Mouse (Mus musculus) hindbrain, embryonic 16.5 days (tissue): ENCODE measurements around the gene Lrrc4. TPM values are rescaled to one million over a fixed set of nuclear protein-coding genes. Genes with fewer than 3 reads are reported as not detected.

Experiments
- ATAC-seq: fragments of 200-750 bp; cut with Nextera tagmentation; 2 replicates; pipeline ENCODE4 v1.8.0; 2017; ENCODE audit warnings: moderate TSS enrichment, moderate library complexity
- H3K27ac ChIP-seq: fragments of 300-500 bp; sonication (generic); 2 replicates; pipeline ENCODE4 v1.5.1; 2014; ENCODE audit warnings: low read depth, mild to moderate bottlenecking, control low read depth, low read length, moderate library complexity
- H3K27me3 ChIP-seq: fragments of 300-500 bp; sonication (generic); replicated peaks from 2 replicates; pipeline ENCODE4 v1.6.1; 2014; ENCODE audit warnings: low read length; ENCODE audit not compliant: control insufficient read depth, insufficient read depth
- H3K36me3 ChIP-seq: fragments of 300-500 bp; sonication (generic); 2 replicates; pipeline ENCODE4 v1.6.1; 2014; ENCODE audit warnings: mild to moderate bottlenecking, low read length, moderate library complexity, mixed read lengths; ENCODE audit not compliant: control insufficient read depth, insufficient read depth
- H3K4me1 ChIP-seq: fragments of 300-500 bp; sonication (generic); 2 replicates; pipeline ENCODE4 v1.6.1; 2014; ENCODE audit warnings: low read depth, low read length; ENCODE audit not compliant: control insufficient read depth, insufficient read depth
- H3K4me2 ChIP-seq: fragments of 300-500 bp; sonication (generic); 2 replicates; pipeline ENCODE4 v1.6.1; 2014; ENCODE audit warnings: mild to moderate bottlenecking, low read length, control low read depth, moderate library complexity
- H3K4me3 ChIP-seq: fragments of 300-500 bp; sonication (generic); 2 replicates; pipeline ENCODE4 v1.5.1; 2014; ENCODE audit warnings: mild to moderate bottlenecking, low read length, control low read depth, moderate library complexity
- H3K9ac ChIP-seq: fragments of 300-500 bp; sonication (generic); 2 replicates; pipeline ENCODE4 v1.6.1; 2014; ENCODE audit warnings: low read depth, mild to moderate bottlenecking, control low read depth, low read length, moderate library complexity
- H3K9me3 ChIP-seq: fragments of 300-500 bp; sonication (generic); 2 replicates; pipeline ENCODE4 v1.6.1; 2014; ENCODE audit warnings: mild to moderate bottlenecking, low read length, moderate library complexity; ENCODE audit not compliant: control insufficient read depth
- WGBS: fragments of 180-500 bp; shearing (Covaris S2); extraction: QIAGEN DNeasy Blood & Tissue Kit; methylation state at CpG from one replicate; pipeline ENCODE4 v1.1.7; 2014; 5-methylcytosine and 5-hydroxymethylcytosine counted together
- polyA plus RNA-seq: library from polyadenylated mRNA; unstranded; fragments of >200 nt; fragmentation: Nextera tagmentation; extraction: Ambion mirVana; gene quantifications from 2 replicates; pipeline ENCODE4 v1.2.1, GENCODE M21; 2015

Gene Lrrc4
- polyA plus RNA-seq, 1 experiment from 2014 or later = 7.2 TPM

- no peaks in the 10 kb centered on the region for H3K36me3 ChIP-seq
- peak overlapping the region; percentile 69 for H3K4me2 ChIP-seq
- under 1% methylated on average over 49 of the region's 58 CpGs for WGBS
- peak overlapping the region; percentile 80 for H3K4me3 ChIP-seq
- H3K9me3 ChIP-seq = no peaks in the 10 kb centered on the region
- ATAC-seq = peak; percentile 81
- no peaks in the 10 kb centered on the region for H3K27me3 ChIP-seq
- peak overlapping the region; percentile 98 for H3K9ac ChIP-seq
- H3K27ac ChIP-seq = peak overlapping the region; percentile 97
- H3K4me1 ChIP-seq = peaks cover 35% of the 10 kb centered on the region
These were observed 1.3 kb upstream of the Lrrc4 start for GRCm38 (mm10) chr6:28832751-28833291.

GRCm38 (mm10) chr6:28831854-28832750 is 555 bp upstream of the Lrrc4 start:
- peak overlapping the region; percentile 97 for H3K27ac ChIP-seq
- peak overlapping the region; percentile 69 for H3K4me2 ChIP-seq
- peaks cover 42% of the 10 kb centered on the region for H3K4me1 ChIP-seq
- ATAC-seq = peak; percentile 46
- H3K36me3 ChIP-seq = no peaks in the 10 kb centered on the region
- no peaks in the 10 kb centered on the region for H3K9me3 ChIP-seq
- H3K4me3 ChIP-seq = peak overlapping the region; percentile 80
- no peaks in the 10 kb centered on the region for H3K27me3 ChIP-seq
- WGBS = under 1% methylated on average over 35 of the region's 82 CpGs
- H3K9ac ChIP-seq = peak overlapping the region; percentile 98

GRCm38 (mm10) chr6:28830306-28830705 is 1.2 kb downstream of the Lrrc4 start:
- H3K9me3 ChIP-seq = no peaks in the 10 kb centered on the region
- no peaks in the 10 kb centered on the region for H3K27me3 ChIP-seq
- WGBS = 79% methylated on average over 12 of the region's 12 CpGs
- no peak overlapping the region for H3K27ac ChIP-seq
- H3K36me3 ChIP-seq = no peaks in the 10 kb centered on the region
- H3K4me3 ChIP-seq = peak overlapping the region; percentile 80
- peaks cover 57% of the 10 kb centered on the region for H3K4me1 ChIP-seq
- ATAC-seq = no peak
- H3K9ac ChIP-seq = no peak overlapping the region
- peak overlapping the region; percentile 69 for H3K4me2 ChIP-seq

GRCm38 (mm10) chr6:28828593-28828992 is 3.0 kb downstream of the Lrrc4 start:
- Histone ChIP-seq H3K9ac (peak overlapping the region; percentile 55), H3K4me2 (peak overlapping the region; percentile 69), H3K4me1 (peaks cover 51% of the 10 kb centered on the region), H3K27me3 (no peaks in the 10 kb centered on the region), H3K27ac (peak overlapping the region; percentile 26; the same call in 1 of the 2 replicates), H3K36me3 (no peaks in the 10 kb centered on the region), H3K9me3 (no peaks in the 10 kb centered on the region), H3K4me3 (peak overlapping the region; percentile 46)
- no peak for ATAC-seq
- WGBS = 13% methylated on average over 6 of the region's 6 CpGs

- peaks cover 51% of the 10 kb centered on the region for H3K4me1 ChIP-seq
- H3K27ac ChIP-seq = peak overlapping the region; percentile 21
- H3K36me3 ChIP-seq = no peaks in the 10 kb centered on the region
- H3K9ac ChIP-seq = peak overlapping the region; percentile 58
- peak overlapping the region; percentile 69 for H3K4me2 ChIP-seq
- no peaks in the 10 kb centered on the region for H3K9me3 ChIP-seq
- 12% methylated on average over 3 of the region's 3 CpGs for WGBS
- no peak for ATAC-seq
- no peaks in the 10 kb centered on the region for H3K27me3 ChIP-seq
- H3K4me3 ChIP-seq = peak overlapping the region; percentile 46
These were observed 4.0 kb downstream of the Lrrc4 start for GRCm38 (mm10) chr6:28827565-28827964.

GRCm38 (mm10) chr6:28826689-28827389 is 4.7 kb downstream of the Lrrc4 start:
- Histone ChIP-seq H3K27me3 (no peaks in the 10 kb centered on the region), H3K4me3 (peak overlapping the region; percentile 46), H3K4me1 (peaks cover 51% of the 10 kb centered on the region), H3K27ac (peak overlapping the region; percentile 31), H3K4me2 (peak overlapping the region; percentile 69), H3K36me3 (no peaks in the 10 kb centered on the region), H3K9ac (peak overlapping the region; percentile 58), H3K9me3 (no peaks in the 10 kb centered on the region)
- 43% methylated on average over 9 of the region's 9 CpGs for whole genome bisulfite sequencing
- ATAC-seq = no peak

- Histone ChIP-seq H3K4me3 (no peak overlapping the region), H3K9me3 (no peaks in the 10 kb centered on the region), H3K4me1 (peaks cover 55% of the 10 kb centered on the region), H3K27ac (no peak overlapping the region), H3K9ac (no peak overlapping the region), H3K36me3 (no peaks in the 10 kb centered on the region), H3K4me2 (peak overlapping the region; percentile 69), H3K27me3 (no peaks in the 10 kb centered on the region)
- ATAC-seq = no peak
- WGBS = 43% methylated on average over 3 of the region's 3 CpGs
These were observed 5.7 kb downstream of the Lrrc4 start for GRCm38 (mm10) chr6:28825894-28826293.

GRCm38 (mm10) chr6:28823802-28824201 is 7.7 kb downstream of the Lrrc4 start:
- Histone ChIP-seq H3K27ac (no peak overlapping the region), H3K27me3 (no peaks in the 10 kb centered on the region), H3K9ac (no peak overlapping the region), H3K4me2 (no peak overlapping the region), H3K4me3 (no peak overlapping the region), H3K9me3 (no peaks in the 10 kb centered on the region), H3K36me3 (no peaks in the 10 kb centered on the region), H3K4me1 (peaks cover 59% of the 10 kb centered on the region)
- 84% methylated on average over 5 of the region's 5 CpGs for WGBS
- no peak for ATAC-seq

GRCm38 (mm10) chr6:28823375-28823774 is 8.2 kb downstream of the Lrrc4 start:
- H3K36me3 ChIP-seq = no peaks in the 10 kb centered on the region
- no peak overlapping the region for H3K4me3 ChIP-seq
- peaks cover 55% of the 10 kb centered on the region for H3K4me1 ChIP-seq
- no peak overlapping the region for H3K27ac ChIP-seq
- H3K4me2 ChIP-seq = no peak overlapping the region
- H3K9me3 ChIP-seq = no peaks in the 10 kb centered on the region
- H3K9ac ChIP-seq = no peak overlapping the region
- ATAC-seq = no peak
- WGBS = 90% methylated on average over 3 of the region's 3 CpGs
- H3K27me3 ChIP-seq = no peaks in the 10 kb centered on the region
